Mouse (Mus musculus) testis, postnatal 10 days (tissue): Measurements from ENCODE around the gene Hmgn3.

Experiments used
- DNase-seq: peaks from one replicate; pipeline ENCODE4 v3.0.0; 2021; ENCODE audit warnings: low spot score

The Hmgn3 gene

DNA sequence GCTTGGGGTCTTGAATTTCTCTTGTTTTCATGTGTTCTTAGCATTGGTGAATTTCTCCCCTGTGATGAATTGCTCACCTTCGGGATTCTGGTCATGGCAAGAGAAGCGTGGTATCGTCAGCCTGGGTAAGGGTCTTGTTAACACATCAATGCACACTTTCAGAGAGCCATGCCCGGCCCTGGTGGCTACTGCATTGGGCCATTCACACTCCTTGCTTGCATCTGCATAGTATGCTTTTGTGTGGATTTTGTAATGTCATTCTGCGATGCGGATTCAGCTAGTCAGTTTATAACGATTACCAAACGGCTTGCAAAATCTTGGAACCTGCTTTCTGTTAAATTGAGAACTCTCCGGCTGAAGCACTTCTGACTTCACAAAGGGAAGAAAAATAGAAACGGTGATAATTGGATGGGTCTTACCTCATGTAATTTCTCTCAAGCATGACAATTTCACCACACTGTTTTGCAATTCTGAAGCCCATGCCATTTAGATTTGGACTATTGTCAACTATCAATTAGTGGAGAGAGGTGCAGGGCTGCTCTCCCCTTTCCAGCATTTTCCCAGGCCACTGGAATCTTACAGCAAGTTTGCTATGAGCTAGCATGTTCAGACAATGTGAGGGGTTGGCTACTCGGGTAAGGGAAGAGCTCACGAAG lies 47.7 kb downstream of the Hmgn3 start:
- no peak for DNase-seq

DNA sequence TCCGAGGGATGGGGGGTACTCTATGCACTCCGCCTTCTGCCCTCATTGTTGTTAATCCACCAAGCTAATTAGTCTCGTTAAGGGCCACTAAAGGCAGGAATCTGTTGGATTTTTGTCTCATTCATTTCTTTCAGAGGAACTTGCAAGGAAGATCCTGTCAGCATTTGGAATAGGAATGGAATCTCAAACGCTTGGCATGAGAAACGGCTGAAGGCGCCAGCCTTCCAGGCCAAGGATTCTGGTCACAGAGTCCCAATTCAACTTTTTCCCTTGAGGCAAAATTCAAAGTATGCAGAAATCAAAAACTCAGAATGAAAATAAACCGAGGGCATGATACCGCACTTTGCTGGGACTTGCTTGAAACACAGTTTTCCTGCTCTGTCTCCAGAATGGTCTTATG lies 48.7 kb downstream of the Hmgn3 start:
- DNase-seq = no peak

DNA sequence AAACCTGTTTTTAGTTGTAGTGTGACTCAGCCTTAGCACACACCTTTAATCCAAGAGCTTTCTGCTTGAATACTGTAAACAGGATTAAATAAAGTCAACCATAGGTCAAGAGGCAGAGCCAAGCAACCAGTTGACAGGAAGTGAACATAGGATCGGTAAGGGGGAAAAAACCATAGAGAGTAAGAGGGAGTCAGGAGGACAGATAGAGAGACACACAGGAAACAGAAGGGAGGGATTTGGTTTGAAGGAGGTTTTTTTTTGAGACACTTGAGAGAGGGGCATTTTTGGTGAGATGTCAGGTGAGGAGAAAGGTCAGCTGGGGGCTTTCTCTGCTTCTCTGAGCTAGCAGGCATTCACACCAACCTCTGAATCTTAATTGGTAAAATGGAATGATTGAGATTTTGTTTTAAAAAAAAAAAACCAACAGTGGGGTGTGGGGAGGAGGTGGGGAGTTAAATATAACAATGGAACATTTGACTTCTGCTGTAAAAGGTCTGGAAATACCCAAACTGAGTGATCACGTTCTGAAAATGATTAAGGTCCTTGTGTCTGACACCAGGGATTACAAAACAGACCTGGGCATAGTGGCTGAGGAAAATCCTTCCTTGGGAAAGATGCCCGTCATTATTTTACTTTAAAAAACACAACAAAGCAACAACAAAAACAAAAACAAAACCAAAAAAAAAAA lies 51.7 kb downstream of the Hmgn3 start:
- DNase-seq = no peak

DNA sequence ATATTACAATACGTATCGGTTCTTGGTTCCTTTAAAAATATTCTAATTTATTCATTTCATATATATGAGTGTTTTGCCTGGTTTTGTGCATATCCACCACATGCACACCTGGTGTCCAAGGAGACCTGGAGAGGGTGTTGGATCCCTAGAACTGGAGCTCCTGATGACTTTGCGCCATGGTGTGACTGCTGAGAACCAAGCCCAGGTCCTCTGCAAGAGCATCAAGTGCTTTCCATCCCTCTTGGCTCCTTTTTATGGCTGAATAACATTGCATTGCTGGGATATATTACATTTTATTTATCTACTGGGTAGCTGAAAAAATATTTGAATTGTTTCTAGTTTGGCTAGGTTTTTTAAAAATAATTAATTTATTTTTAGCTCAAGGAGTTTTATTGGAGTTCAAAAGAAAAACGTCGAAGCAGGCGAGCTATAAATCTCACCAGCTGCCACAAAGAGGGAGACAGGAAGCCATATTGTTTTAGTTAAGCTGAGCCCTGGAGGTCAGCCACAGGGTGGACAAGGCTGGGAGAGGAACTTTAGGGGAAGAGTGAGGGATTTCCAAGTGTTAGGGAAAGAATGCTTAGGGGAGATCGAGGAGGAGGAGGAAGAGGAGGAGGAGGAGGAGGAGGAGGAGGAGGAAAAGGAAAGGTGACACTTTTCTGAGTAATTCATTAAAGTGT lies 62.6 kb downstream of the Hmgn3 start:
- no peak for DNase-seq

DNA sequence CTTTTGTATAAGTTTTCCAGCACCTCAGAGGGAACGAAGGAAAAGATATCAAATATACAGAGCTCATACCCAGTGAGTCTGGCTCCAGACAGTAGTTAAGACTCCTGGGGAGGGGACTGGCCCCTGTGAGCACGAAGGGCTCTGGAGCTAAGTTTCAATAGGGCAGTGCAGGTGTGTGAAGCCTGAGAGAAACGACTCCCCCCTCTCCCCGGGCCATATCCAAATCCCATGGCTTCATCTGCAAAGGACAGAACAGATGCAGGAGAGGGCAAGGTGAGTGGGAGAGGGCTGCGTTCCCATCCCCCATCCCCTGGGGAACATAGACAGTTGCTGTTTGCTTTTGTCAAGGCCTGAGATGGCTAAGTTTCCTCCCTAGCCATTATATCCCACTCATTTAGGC lies 63.4 kb downstream of the Hmgn3 start:
- DNase-seq = no peak

DNA sequence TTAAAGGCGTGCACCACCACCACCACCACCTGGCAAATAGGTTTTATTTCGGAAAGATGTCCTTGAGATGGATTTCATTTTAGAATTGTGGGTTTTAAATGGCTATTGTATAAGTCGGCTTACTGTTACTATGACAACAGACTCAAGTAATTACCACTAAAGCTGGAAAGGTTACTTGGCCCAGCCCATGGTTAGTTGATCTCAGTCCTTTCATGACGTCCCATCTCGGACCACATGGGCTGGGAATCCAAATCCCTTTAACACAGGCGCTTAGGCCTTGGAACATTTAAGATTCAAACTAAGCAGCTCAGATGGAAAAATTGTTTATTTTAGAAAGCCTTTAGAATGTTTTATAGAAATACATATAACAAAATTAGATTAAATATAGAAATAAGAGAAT lies 64.2 kb downstream of the Hmgn3 start:
- DNase-seq = no peak

DNA sequence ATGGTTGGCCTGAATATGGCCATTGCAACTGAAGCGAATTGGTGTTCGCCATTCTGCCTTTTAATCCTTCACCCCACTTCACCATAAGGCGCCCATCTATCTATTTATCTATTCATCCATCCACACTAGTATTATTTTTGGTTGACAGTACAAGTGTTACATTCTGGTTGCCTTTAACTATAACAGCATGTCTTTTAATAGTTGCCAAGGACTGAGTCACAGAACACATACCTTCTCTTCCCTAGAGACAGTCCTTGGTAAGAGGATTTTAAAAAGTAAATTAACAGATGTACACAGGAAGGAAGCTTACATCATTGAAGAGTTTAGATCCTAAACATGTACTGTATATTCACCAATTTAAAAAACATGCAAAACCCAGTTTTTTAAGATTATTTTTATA lies 66.8 kb downstream of the Hmgn3 start:
- no peak for DNase-seq

DNA sequence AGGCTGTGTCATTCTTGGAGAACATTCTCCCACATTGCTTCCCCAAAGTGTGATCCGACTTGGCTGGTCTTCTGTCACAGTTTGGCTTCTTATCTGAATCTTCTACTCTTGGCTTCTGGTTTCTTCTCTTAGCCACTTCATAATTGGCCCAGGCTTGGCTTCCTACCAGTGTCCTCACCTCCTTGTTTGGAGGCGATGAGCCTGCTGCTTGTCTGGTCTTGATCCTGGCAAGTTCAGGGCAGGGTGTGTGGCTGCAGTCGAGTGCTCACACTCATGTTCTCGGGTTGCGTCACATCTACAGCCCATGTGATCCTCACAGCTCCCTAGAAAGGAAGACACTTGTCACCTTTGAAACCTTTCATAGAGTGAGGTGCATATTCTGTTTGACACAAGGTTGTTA lies 78.2 kb downstream of the Hmgn3 start:
- no peak for DNase-seq

DNA sequence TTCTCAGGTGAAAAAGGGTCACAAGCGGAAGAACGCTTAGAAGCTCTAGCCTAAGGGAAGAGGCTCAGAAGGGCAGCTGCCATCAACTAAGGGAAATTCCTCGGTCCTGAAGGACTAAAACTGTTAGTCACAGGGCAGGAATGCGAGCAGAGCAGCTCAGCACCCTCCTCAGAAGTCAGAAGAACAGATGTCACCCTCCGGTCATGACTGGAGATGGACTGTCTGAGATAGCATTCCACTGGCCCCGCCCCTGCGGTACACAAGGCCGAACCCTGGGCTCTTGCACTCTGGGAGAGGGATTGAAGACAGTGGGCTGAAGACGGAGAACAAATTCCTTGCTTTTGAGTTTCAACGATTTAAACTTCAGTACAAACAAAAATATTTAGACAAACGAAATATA lies 85.2 kb downstream of the Hmgn3 start:
- DNase-seq = no peak
